Comparison of ENCODE assay signal across 11 mouse cellular contexts in genomic region chr8:94997857-94998243, GRCm38 (mm10). TPM values are rescaled to one million over a fixed set of nuclear protein-coding genes. Genes with fewer than 3 reads are reported as not detected.
DNase-seq lines count a peak whose midpoint lies in the region; ATAC-seq and TF ChIP-seq lines count a peak whose summit lies in the region.
"Had no signal": no experiment of that assay in that cellular context is flagged by ENCODE, and none has a peak within 500 bp of the region (broad histone marks: within the 10 kb centered on the region; RNA-seq: fewer than 3 reads in every experiment).

No protein-coding gene starts in this region.

- H3K9me3 ChIP-seq in forebrain, embryonic 12.5 days, result no peaks in the 10 kb centered on the region
- H3K9me3 ChIP-seq in hindbrain, embryonic 15.5 days, result no peaks in the 10 kb centered on the region
- no peaks in the 10 kb centered on the region for H3K9me3 ChIP-seq in neural tube, embryonic 13.5 days

- no peaks in the 10 kb centered on the region for H3K27me3 ChIP-seq in forebrain, embryonic 12.5 days
- H3K27me3 ChIP-seq in hindbrain, embryonic 15.5 days, result no peaks in the 10 kb centered on the region
- no peaks in the 10 kb centered on the region for H3K27me3 ChIP-seq in neural tube, embryonic 13.5 days

- no peak for DNase-seq in layer of hippocampus, adult 2 months (ENCODE audit: low spot score in 2 of 2)
- no peak for DNase-seq in layer of hippocampus, adult 9-11 months
- DNase-seq in B cell, adult 2 months, result no peak
- DNase-seq in adrenal gland, postnatal 36 days, result no peak

- peak overlapping the region; percentile 46; the same call in 1 of the 2 replicates for H3K4me3 ChIP-seq in layer of hippocampus, adult 2 months
- peak overlapping the region; percentile 61 for H3K4me3 ChIP-seq in forebrain, embryonic 12.5 days (replicated peaks)
- peak overlapping the region; percentile 44 for H3K4me3 ChIP-seq in hindbrain, embryonic 15.5 days
- H3K4me3 ChIP-seq in neural tube, embryonic 13.5 days, result peak overlapping the region; percentile 62

- WGBS in forebrain, embryonic 12.5 days, result 66% methylated on average over 6 of the region's 6 CpGs
- WGBS in hindbrain, embryonic 15.5 days, result 22% methylated on average over 6 of the region's 6 CpGs
- 43% methylated on average over 6 of the region's 6 CpGs for WGBS in neural tube, embryonic 13.5 days

- peak overlapping the region; percentile 94 for H3K27ac ChIP-seq in layer of hippocampus, adult 2 months
- peak overlapping the region; percentile 98 for H3K27ac ChIP-seq in forebrain, embryonic 12.5 days
- H3K27ac ChIP-seq in hindbrain, embryonic 15.5 days (replicated peaks), result peak overlapping the region; percentile 93
- peak overlapping the region; percentile 98 for H3K27ac ChIP-seq in neural tube, embryonic 13.5 days (replicated peaks)

- peaks cover 71% of the 10 kb centered on the region for H3K4me1 ChIP-seq in forebrain, embryonic 12.5 days
- H3K4me1 ChIP-seq in hindbrain, embryonic 15.5 days (replicated peaks), result peaks cover 95% of the 10 kb centered on the region
- peaks cover 95% of the 10 kb centered on the region for H3K4me1 ChIP-seq in neural tube, embryonic 13.5 days (replicated peaks)

- H3K9ac ChIP-seq in forebrain, embryonic 12.5 days, result peak overlapping the region; percentile 96
- H3K9ac ChIP-seq in hindbrain, embryonic 15.5 days, result peak overlapping the region; percentile 70
- H3K9ac ChIP-seq in neural tube, embryonic 13.5 days, result peak overlapping the region; percentile 97

- peak overlapping the region; percentile 92 for H3K4me2 ChIP-seq in forebrain, embryonic 12.5 days
- peak overlapping the region; percentile 66 for H3K4me2 ChIP-seq in hindbrain, embryonic 15.5 days
- peak overlapping the region; percentile 79 for H3K4me2 ChIP-seq in neural tube, embryonic 13.5 days

- no peak for ATAC-seq in forebrain, embryonic 12.5 days (ENCODE audit: low FRiP score)
- ATAC-seq in hindbrain, embryonic 15.5 days (ENCODE audit: low FRiP score, low read depth), result no peak
- no peak for ATAC-seq in neural tube, embryonic 13.5 days (ENCODE audit: low read depth)
- no peak for ATAC-seq in granulocyte monocyte progenitor cell, adult 5-6 weeks (replicated peaks; ENCODE audit: poor library complexity, severe bottlenecking)
- ATAC-seq: inflammation-experienced regulatory T-cells, adult 6 months had no signal

- peaks cover 11% of the 10 kb centered on the region for H3K36me3 ChIP-seq in forebrain, embryonic 12.5 days (replicated peaks)
- H3K36me3 ChIP-seq in hindbrain, embryonic 15.5 days, result no peaks in the 10 kb centered on the region
- H3K36me3 ChIP-seq in neural tube, embryonic 13.5 days, result peaks cover 6% of the 10 kb centered on the region; the same call in 1 of the 2 replicates

- TF ChIP-seq CTCF in layer of hippocampus, adult 2 months (conservative IDR thresholded peaks at IDR 0.05), result no peak

RNA-seq across cellular contexts. Expression of gene Adgrg3, which starts 19.6 kb away (rescaled TPM):
- total RNA-seq in layer of hippocampus, adult 2 months (2021), result under 1 TPM; 0.18 to 0.34 TPM
- 1.7 and 2.4 TPM in 2 replicates for polyA plus RNA-seq in forebrain, embryonic 12.5 days (2016; fragmentation: Nextera tagmentation; extraction: Ambion mirVana)
- 0.79 and 0.95 TPM in 2 replicates for polyA plus RNA-seq in hindbrain, embryonic 15.5 days (2015; fragmentation: Nextera tagmentation; extraction: Ambion mirVana)
- polyA plus RNA-seq in neural tube, embryonic 13.5 days (2015; fragmentation: Nextera tagmentation; extraction: Ambion mirVana), result 1.4 and 1.5 TPM in 2 replicates
- total RNA-seq in adrenal gland, postnatal 36 days (2021), result 1 to 10 TPM; 3.2 to 3.7 TPM
- total RNA-seq in granulocyte monocyte progenitor cell, adult 5-6 weeks (2014; fragmentation: Nextera tagmentation), result 142 and 175 TPM in 2 replicates
- total RNA-seq in granulocyte monocyte progenitor cell, adult 5-6 weeks (2017), result 170 and 173 TPM in 2 replicates

RNA-seq across cellular contexts. Expression of gene Adgrg1, which starts 23.3 kb away (rescaled TPM):
- 10 to 100 TPM; 89.7 to 90.5 TPM for total RNA-seq in layer of hippocampus, adult 2 months (2021)
- 180 and 222 TPM in 2 replicates for polyA plus RNA-seq in forebrain, embryonic 12.5 days (2016; fragmentation: Nextera tagmentation; extraction: Ambion mirVana)
- 116 and 122 TPM in 2 replicates for polyA plus RNA-seq in hindbrain, embryonic 15.5 days (2015; fragmentation: Nextera tagmentation; extraction: Ambion mirVana)
- polyA plus RNA-seq in neural tube, embryonic 13.5 days (2015; fragmentation: Nextera tagmentation; extraction: Ambion mirVana), result 160 and 168 TPM in 2 replicates
- total RNA-seq in adrenal gland, postnatal 36 days (2021), result 10 to 100 TPM; 15.1 to 23.4 TPM
- 115 and 208 TPM in 2 replicates for total RNA-seq in granulocyte monocyte progenitor cell, adult 5-6 weeks (2014; fragmentation: Nextera tagmentation)
- 50.3 and 50.9 TPM in 2 replicates for total RNA-seq in granulocyte monocyte progenitor cell, adult 5-6 weeks (2017)

RNA-seq across cellular contexts. Expression of gene Drc7, which starts 57.1 kb away (rescaled TPM):
- 1 to 10 TPM; 1.0 to 2.2 TPM for total RNA-seq in layer of hippocampus, adult 2 months (2021)
- polyA plus RNA-seq in forebrain, embryonic 12.5 days (2016; fragmentation: Nextera tagmentation; extraction: Ambion mirVana), result 0.26 and 0.38 TPM in 2 replicates
- polyA plus RNA-seq in hindbrain, embryonic 15.5 days (2015; fragmentation: Nextera tagmentation; extraction: Ambion mirVana), result 2.1 and 2.4 TPM in 2 replicates
- 0.18 and 0.26 TPM in 2 replicates for polyA plus RNA-seq in neural tube, embryonic 13.5 days (2015; fragmentation: Nextera tagmentation; extraction: Ambion mirVana)
- not detected for total RNA-seq in adrenal gland, postnatal 36 days (2021)
- 1.8 and 2.5 TPM in 2 replicates for total RNA-seq in granulocyte monocyte progenitor cell, adult 5-6 weeks (2014; fragmentation: Nextera tagmentation)
- total RNA-seq in granulocyte monocyte progenitor cell, adult 5-6 weeks (2017), result 1.2 and 3.7 TPM in 2 replicates
- total RNA-seq: adrenal gland, adult 18-20 months had no signal
- polyA plus RNA-seq: inflammation-experienced regulatory T-cells, adult 6 months; small intestine, adult 2 months had no signal

Comparison
In these comparisons a context has a peak if more than half of its experiments do, and no peak if none do; other contexts are left out.
1. RNA of gene Adgrg3, which starts 19.6 kb away (total RNA-seq): 142 to 175 TPM in granulocyte monocyte progenitor cell, adult 5-6 weeks; 3.2 to 3.7 TPM in adrenal gland, postnatal 36 days and 0.18 to 0.34 TPM in layer of hippocampus, adult 2 months; every median in the first group is over 10 times any median in the second.
2. Peak in every context shown above with its lines, with median percentiles within 50 percentile points of each other: H3K27ac ChIP-seq, H3K4me3 ChIP-seq, H3K4me2 ChIP-seq and H3K9ac ChIP-seq.